Mouse (Mus musculus) forebrain, embryonic 11.5 days (tissue): Measurements from ENCODE around the gene 2300009A05Rik. TPM values are rescaled to one million over a fixed set of nuclear protein-coding genes. Genes with fewer than 3 reads are reported as not detected.

Source experiments
- ATAC-seq: fragments of 200-750 bp; cut with Nextera tagmentation; replicated peaks from 2 replicates; pipeline ENCODE4 v1.8.0; 2017; ENCODE audit warnings: moderate TSS enrichment; ENCODE audit not compliant: low FRiP score
- DNase-seq: peaks from one replicate; pipeline ENCODE4 v3.0.0-alpha.2; 2017; ENCODE audit warnings: low spot score
- H3K27ac ChIP-seq: fragments of 300-500 bp; sonication (generic); 2 replicates; pipeline ENCODE4 v1.5.1; 2014; ENCODE audit warnings: low read depth, low read length
- H3K27me3 ChIP-seq: fragments of 300-500 bp; sonication (generic); 2 replicates; pipeline ENCODE4 v1.6.1; 2014; ENCODE audit warnings: mild to moderate bottlenecking, low read length, mixed read lengths; ENCODE audit not compliant: control insufficient read depth, insufficient read depth
- H3K36me3 ChIP-seq: fragments of 300-500 bp; sonication (generic); 2 replicates; pipeline ENCODE4 v1.6.1; 2014; ENCODE audit warnings: mild to moderate bottlenecking, low read length, moderate library complexity, mixed read lengths; ENCODE audit not compliant: control insufficient read depth, insufficient read depth
- H3K4me1 ChIP-seq: fragments of 300-500 bp; sonication (generic); replicated peaks from 2 replicates; pipeline ENCODE4 v1.6.1; 2014; ENCODE audit warnings: low read length, mixed read lengths; ENCODE audit not compliant: control insufficient read depth, insufficient read depth
- H3K4me2 ChIP-seq: fragments of 300-500 bp; sonication (generic); 2 replicates; pipeline ENCODE4 v1.6.1; 2014; ENCODE audit warnings: low read depth, mild to moderate bottlenecking, low read length, moderate library complexity, mixed read lengths; ENCODE audit not compliant: severe bottlenecking
- H3K4me3 ChIP-seq: fragments of 300-500 bp; sonication (generic); 2 replicates; pipeline ENCODE4 v1.5.1; 2014; ENCODE audit warnings: low read depth, low read length
- H3K9ac ChIP-seq: fragments of 300-500 bp; sonication (generic); 2 replicates; pipeline ENCODE4 v1.6.1; 2014; ENCODE audit warnings: low read length
- H3K9me3 ChIP-seq: fragments of 300-500 bp; sonication (generic); 2 replicates; pipeline ENCODE4 v1.6.1; 2016; ENCODE audit warnings: low read length, mixed read lengths; ENCODE audit not compliant: control insufficient read depth
- WGBS: fragments of 180-500 bp; shearing (Covaris S2); extraction: QIAGEN DNeasy Blood & Tissue Kit; methylation state at CpG from one replicate; pipeline ENCODE4 v1.1.7; 2014; 5-methylcytosine and 5-hydroxymethylcytosine counted together
- polyA plus RNA-seq: library from polyadenylated mRNA; unstranded; fragments of >200 nt; fragmentation: Nextera tagmentation; extraction: Ambion mirVana; gene quantifications from 2 replicates; pipeline ENCODE4 v1.2.1, GENCODE M21; 2014

Gene 2300009A05Rik
- polyA plus RNA-seq, 1 experiment from 2014 or later, result 47.1 TPM

- H3K4me2 ChIP-seq, result no peak overlapping the region
- no peaks in the 10 kb centered on the region for H3K27me3 ChIP-seq
- H3K27ac ChIP-seq, result no peak overlapping the region
- DNase-seq, result no peak
- no peak overlapping the region for H3K4me3 ChIP-seq
- no peaks in the 10 kb centered on the region; the same call in 1 of the 2 replicates for H3K36me3 ChIP-seq
- H3K9ac ChIP-seq, result no peak overlapping the region
- no peaks in the 10 kb centered on the region for H3K9me3 ChIP-seq
- WGBS, result 89% methylated on average over 5 of the region's 5 CpGs
- H3K4me1 ChIP-seq, result no peaks in the 10 kb centered on the region
- no peak for ATAC-seq
Observed at GRCm38 (mm10) chr9:63359016-63359415, 40.0 kb downstream of the 2300009A05Rik start.

- Histone ChIP-seq H3K4me1 (no peaks in the 10 kb centered on the region), H3K27me3 (no peaks in the 10 kb centered on the region), H3K9ac (no peak overlapping the region), H3K36me3 (no peaks in the 10 kb centered on the region), H3K27ac (no peak overlapping the region), H3K4me2 (no peak overlapping the region), H3K4me3 (no peak overlapping the region), H3K9me3 (no peaks in the 10 kb centered on the region)
- WGBS, result 98% methylated on average over 4 of the region's 4 CpGs
- DNase-seq (no peak), ATAC-seq (no peak)
Observed at GRCm38 (mm10) chr9:63356721-63357120, 42.3 kb downstream of the 2300009A05Rik start.

- no peak overlapping the region for H3K4me3 ChIP-seq
- DNase-seq (no peak), ATAC-seq (no peak)
- H3K4me2 ChIP-seq, result no peak overlapping the region
- no peak overlapping the region for H3K9ac ChIP-seq
- no peaks in the 10 kb centered on the region for H3K9me3 ChIP-seq
- 89% methylated on average over 9 of the region's 9 CpGs for WGBS
- H3K36me3 ChIP-seq, result no peaks in the 10 kb centered on the region
- no peak overlapping the region for H3K27ac ChIP-seq
- no peaks in the 10 kb centered on the region for H3K27me3 ChIP-seq
- no peaks in the 10 kb centered on the region for H3K4me1 ChIP-seq
Observed at GRCm38 (mm10) chr9:63356278-63356677, 42.8 kb downstream of the 2300009A05Rik start.

GRCm38 (mm10) chr9:63354168-63354567 is 44.9 kb downstream of the 2300009A05Rik start:
- H3K9me3 ChIP-seq, result no peaks in the 10 kb centered on the region
- no peak overlapping the region for H3K4me3 ChIP-seq
- no peak for DNase-seq
- no peak overlapping the region for H3K9ac ChIP-seq
- no peak overlapping the region for H3K4me2 ChIP-seq
- no peak overlapping the region for H3K27ac ChIP-seq
- no peaks in the 10 kb centered on the region for H3K36me3 ChIP-seq
- WGBS, result 81% methylated on average over 4 of the region's 4 CpGs
- ATAC-seq, result no peak
- H3K27me3 ChIP-seq, result no peaks in the 10 kb centered on the region
- H3K4me1 ChIP-seq, result no peaks in the 10 kb centered on the region

GRCm38 (mm10) chr9:63350030-63350429 is 49.0 kb downstream of the 2300009A05Rik start:
- no peak for ATAC-seq
- 93% methylated on average over 8 of the region's 8 CpGs for WGBS
- Histone ChIP-seq H3K4me2 (no peak overlapping the region), H3K27ac (no peak overlapping the region), H3K4me1 (no peaks in the 10 kb centered on the region), H3K9me3 (no peaks in the 10 kb centered on the region), H3K4me3 (no peak overlapping the region), H3K9ac (no peak overlapping the region), H3K27me3 (no peaks in the 10 kb centered on the region), H3K36me3 (no peaks in the 10 kb centered on the region)
- DNase-seq, result no peak

- no peak overlapping the region for H3K9ac ChIP-seq
- WGBS, result 80% methylated on average over 3 of the region's 3 CpGs
- ATAC-seq (no peak), DNase-seq (no peak)
- no peak overlapping the region for H3K27ac ChIP-seq
- H3K4me1 ChIP-seq, result no peaks in the 10 kb centered on the region
- no peak overlapping the region for H3K4me3 ChIP-seq
- H3K36me3 ChIP-seq, result no peaks in the 10 kb centered on the region
- H3K4me2 ChIP-seq, result no peak overlapping the region
- H3K9me3 ChIP-seq, result no peaks in the 10 kb centered on the region
- no peaks in the 10 kb centered on the region for H3K27me3 ChIP-seq
Observed at GRCm38 (mm10) chr9:63349241-63349640, 49.8 kb downstream of the 2300009A05Rik start.

- Histone ChIP-seq H3K27ac (no peak overlapping the region), H3K9ac (no peak overlapping the region), H3K4me3 (no peak overlapping the region), H3K4me1 (no peaks in the 10 kb centered on the region), H3K36me3 (no peaks in the 10 kb centered on the region), H3K4me2 (no peak overlapping the region), H3K9me3 (no peaks in the 10 kb centered on the region), H3K27me3 (no peaks in the 10 kb centered on the region)
- no peak for ATAC-seq
- DNase-seq, result no peak
- WGBS, result 81% methylated on average over 1 of the region's 1 CpGs
Observed at GRCm38 (mm10) chr9:63348146-63348545, 50.9 kb downstream of the 2300009A05Rik start.

- H3K36me3 ChIP-seq, result no peaks in the 10 kb centered on the region
- 90% methylated on average over 6 of the region's 6 CpGs for WGBS
Observed at GRCm38 (mm10) chr9:63346029-63346428, 53.0 kb downstream of the 2300009A05Rik start.

More at GRCm38 (mm10) chr9:63346029-63346428, 53.0 kb downstream of the 2300009A05Rik start:
- no peaks in the 10 kb centered on the region for H3K9me3 ChIP-seq
- H3K4me2 ChIP-seq, result no peak overlapping the region
- H3K4me3 ChIP-seq, result no peak overlapping the region
- H3K27ac ChIP-seq, result no peak overlapping the region
- no peaks in the 10 kb centered on the region for H3K27me3 ChIP-seq
- ATAC-seq (no peak), DNase-seq (no peak)
- no peaks in the 10 kb centered on the region for H3K4me1 ChIP-seq
- no peak overlapping the region for H3K9ac ChIP-seq
